Mouse (Mus musculus) frontal cortex, adult 2 months (tissue): ENCODE measurements around the gene Prl2c1. TPM values are rescaled to one million over a fixed set of nuclear protein-coding genes. Genes with fewer than 3 reads are reported as not detected.
"Not testable (repeated sequence)": the region's sequence is repeated elsewhere in the genome, so short reads cannot be mapped to it uniquely, and the experiment has no call there.

Experiments used
- DNase-seq, 2 experiments: peaks; one replicate each; pipeline ENCODE4 v3.0.0; 2022; ENCODE audit warnings: low spot score in 1 of 2; ENCODE audit errors: extremely low spot score in 1 of 2
- polyA plus RNA-seq: library from polyadenylated mRNA; depleted of rRNA; stranded (reverse); fragments of >200 nt; gene quantifications from 2 replicates; pipeline ENCODE4 v1.2.3, GENCODE M21; 2012; rRNA removed

Gene Prl2c1
- polyA plus RNA-seq = 0.69 TPM in 1 of 2 replicates, not detected in the other

- DNase-seq = no peak
These were observed at the start of gene Prl2c1 for GRCm38 (mm10) chr13:27849042-27849441. Prl2c1 (plus strand) TSS chr13:27849342.

- no peak for DNase-seq
These were observed 47.8 kb upstream of the Prl2c1 start, which contains the start of gene Prl2a1 for GRCm38 (mm10) chr13:27801354-27801753. Prl2a1 (plus strand) TSS chr13:27801654.

- DNase-seq = no peak
These were observed 46.4 kb upstream of the Prl2c1 start for GRCm38 (mm10) chr13:27802765-27803164.

- DNase-seq = not testable (repeated sequence)
These were observed 55.1 kb downstream of the Prl2c1 start for GRCm38 (mm10) chr13:27904236-27904635.

Other genes with a start within 250 kb of the Prl2c1 start
- 0.36 and 0.46 TPM in 2 replicates for gene Prl7b1, start 238.8 kb upstream of the Prl2c1 start, polyA plus RNA-seq
- 1.7 and 6.3 TPM in 2 replicates for gene Prl7a1, start 206.8 kb upstream of the Prl2c1 start, polyA plus RNA-seq
- gene Prl7a2, start 181.3 kb upstream of the Prl2c1 start, polyA plus RNA-seq = 1.1 and 3.6 TPM in 2 replicates
- 2.5 and 7.0 TPM in 2 replicates for gene Prl7d1, start 132.6 kb upstream of the Prl2c1 start, polyA plus RNA-seq
- gene Prl7c1, start 68.5 kb upstream of the Prl2c1 start, polyA plus RNA-seq = 0.26 and 0.50 TPM in 2 replicates
- 2.7 and 7.9 TPM in 2 replicates for gene Prl2a1, start 47.7 kb upstream of the Prl2c1 start, polyA plus RNA-seq
- 0.56 and 0.90 TPM in 2 replicates for gene Prl4a1, start 166.9 kb downstream of the Prl2c1 start, polyA plus RNA-seq